Mouse (Mus musculus): ENCODE data around the gene Wdr83.
"Not testable (repeated sequence)": the region's sequence is repeated elsewhere in the genome, so short reads cannot be mapped to it uniquely, and the experiment has no call there.

GRCm38 (mm10) chr8:85120251-85120650 is 39.1 kb upstream of the Wdr83 start:
- not testable (repeated sequence) for TF ChIP-seq CTCF (conservative IDR thresholded peaks at IDR 0.05; ENCODE audit: low read length); NANOG (IDR thresholded peaks at IDR 0.05; ENCODE audit: borderline replicate concordance, low read length); POU5F1 (IDR thresholded peaks at IDR 0.05; ENCODE audit: borderline replicate concordance, low read length)
